Mouse (Mus musculus): ENCODE results near the gene Scd1. TPM values are rescaled to one million over a fixed set of nuclear protein-coding genes. Genes with fewer than 3 reads are reported as not detected.
"Not testable (repeated sequence)": the region's sequence is repeated elsewhere in the genome, so short reads cannot be mapped to it uniquely, and the experiment has no call there.

Gene Scd1
- polyA plus RNA-seq, 1 experiment from 2014 or later: 15.2 TPM

DNA sequence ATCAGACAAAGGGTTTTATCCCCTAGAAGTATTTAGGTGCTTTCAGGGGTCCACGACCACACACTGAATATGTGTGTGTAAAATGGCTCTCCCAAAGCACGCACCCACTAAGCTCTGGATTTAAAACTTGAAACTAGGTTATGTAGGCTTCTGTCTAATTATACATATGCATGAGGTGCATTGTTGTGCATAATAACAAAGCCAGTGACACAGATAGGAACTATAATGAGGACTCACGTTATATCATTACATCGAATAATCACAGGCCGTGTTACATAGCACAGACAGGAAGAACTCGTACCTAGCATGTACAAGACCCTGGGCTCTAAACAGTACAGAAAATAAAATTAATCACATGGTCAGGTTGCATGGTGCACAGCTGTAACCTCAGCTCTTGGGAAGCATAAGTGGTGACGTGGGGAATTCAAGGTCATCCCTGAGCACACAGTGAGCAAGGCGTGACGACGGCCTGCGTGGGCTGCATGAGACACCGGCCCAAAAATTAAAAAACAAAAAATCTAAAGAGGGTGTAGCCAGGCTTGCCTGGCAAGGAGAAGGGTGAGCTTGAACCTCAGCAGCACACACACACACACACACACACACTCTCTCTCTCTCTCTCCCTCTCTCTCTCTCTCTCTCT, 24.9 kb downstream of the Scd1 start:
- Histone ChIP-seq H3K4me1 (ENCODE audit: control insufficient read depth, insufficient read depth, low read length) (peaks cover 2% of the 10 kb centered on the region), H3K36me3 (ENCODE audit: control insufficient read depth, insufficient read depth, low read length) (no peaks in the 10 kb centered on the region), H3K27ac (ENCODE audit: low read depth, low read length) (no peak overlapping the region), H3K9me3 (ENCODE audit: control insufficient read depth, low read length) (no peaks in the 10 kb centered on the region), H3K4me3 (ENCODE audit: low read depth, low read length) (no peak overlapping the region), H3K9ac (ENCODE audit: low read length) (no peak overlapping the region), H3K27me3 (ENCODE audit: control insufficient read depth, insufficient read depth, low read length) (no peaks in the 10 kb centered on the region), H3K4me2 (ENCODE audit: low read depth) (no peak overlapping the region)
- DNase-seq (ENCODE audit: low spot score): no peak
- ATAC-seq (ENCODE audit: insufficient read depth, low FRiP score, low TSS enrichment): no peak
- WGBS: 78% methylated on average over 12 of the region's 12 CpGs

- H3K9me3 ChIP-seq (ENCODE audit: control insufficient read depth, low read length): no peaks in the 10 kb centered on the region
- DNase-seq (ENCODE audit: low spot score) (no peak), ATAC-seq (ENCODE audit: insufficient read depth, low FRiP score, low TSS enrichment) (no peak)
These were observed 27.6 kb downstream of the Scd1 start for GRCm38 (mm10) chr19:44380065-44380464.

GRCm38 (mm10) chr19:44379090-44379489, 28.6 kb downstream of the Scd1 start:
- H3K4me3 ChIP-seq (ENCODE audit: low read depth, low read length): no peak overlapping the region
- no peak for ATAC-seq (ENCODE audit: insufficient read depth, low FRiP score, low TSS enrichment)
- no peak for DNase-seq (ENCODE audit: low spot score)

More at GRCm38 (mm10) chr19:44380065-44380464, 27.6 kb downstream of the Scd1 start:
- no peak overlapping the region for H3K4me2 ChIP-seq (ENCODE audit: low read depth)
- whole genome bisulfite sequencing: 94% methylated on average over 4 of the region's 4 CpGs
- peaks cover 3% of the 10 kb centered on the region; the same call in 1 of the 2 replicates for H3K4me1 ChIP-seq (ENCODE audit: control insufficient read depth, insufficient read depth, low read length)
- no peak overlapping the region for H3K9ac ChIP-seq (ENCODE audit: low read length)
- H3K36me3 ChIP-seq (ENCODE audit: control insufficient read depth, insufficient read depth, low read length): no peaks in the 10 kb centered on the region
- no peak overlapping the region for H3K4me3 ChIP-seq (ENCODE audit: low read depth, low read length)
- no peak overlapping the region for H3K27ac ChIP-seq (ENCODE audit: low read depth, low read length)
- H3K27me3 ChIP-seq (ENCODE audit: control insufficient read depth, insufficient read depth, low read length): no peaks in the 10 kb centered on the region

GRCm38 (mm10) chr19:44377629-44378375, 29.9 kb downstream of the Scd1 start:
- Histone ChIP-seq H3K4me1 (ENCODE audit: control insufficient read depth, insufficient read depth, low read length) (peaks cover 3% of the 10 kb centered on the region; the same call in 1 of the 2 replicates), H3K27ac (ENCODE audit: low read depth, low read length) (no peak overlapping the region), H3K9ac (ENCODE audit: low read length) (no peak overlapping the region), H3K27me3 (ENCODE audit: control insufficient read depth, insufficient read depth, low read length) (no peaks in the 10 kb centered on the region), H3K4me2 (ENCODE audit: low read depth) (no peak overlapping the region), H3K4me3 (ENCODE audit: low read depth, low read length) (no peak overlapping the region), H3K36me3 (ENCODE audit: control insufficient read depth, insufficient read depth, low read length) (no peaks in the 10 kb centered on the region), H3K9me3 (ENCODE audit: control insufficient read depth, low read length) (no peaks in the 10 kb centered on the region)
- WGBS: 49% methylated on average over 5 of the region's 5 CpGs
- DNase-seq (ENCODE audit: low spot score) (no peak), ATAC-seq (ENCODE audit: insufficient read depth, low FRiP score, low TSS enrichment) (no peak)

More at GRCm38 (mm10) chr19:44379090-44379489, 28.6 kb downstream of the Scd1 start:
- no peak overlapping the region for H3K4me2 ChIP-seq (ENCODE audit: low read depth)
- no peak overlapping the region for H3K27ac ChIP-seq (ENCODE audit: low read depth, low read length)
- H3K4me1 ChIP-seq (ENCODE audit: control insufficient read depth, insufficient read depth, low read length): peaks cover 3% of the 10 kb centered on the region; the same call in 1 of the 2 replicates
- no peaks in the 10 kb centered on the region for H3K27me3 ChIP-seq (ENCODE audit: control insufficient read depth, insufficient read depth, low read length)
- no peak overlapping the region for H3K9ac ChIP-seq (ENCODE audit: low read length)
- no peaks in the 10 kb centered on the region for H3K9me3 ChIP-seq (ENCODE audit: control insufficient read depth, low read length)
- no peaks in the 10 kb centered on the region for H3K36me3 ChIP-seq (ENCODE audit: control insufficient read depth, insufficient read depth, low read length)

DNA sequence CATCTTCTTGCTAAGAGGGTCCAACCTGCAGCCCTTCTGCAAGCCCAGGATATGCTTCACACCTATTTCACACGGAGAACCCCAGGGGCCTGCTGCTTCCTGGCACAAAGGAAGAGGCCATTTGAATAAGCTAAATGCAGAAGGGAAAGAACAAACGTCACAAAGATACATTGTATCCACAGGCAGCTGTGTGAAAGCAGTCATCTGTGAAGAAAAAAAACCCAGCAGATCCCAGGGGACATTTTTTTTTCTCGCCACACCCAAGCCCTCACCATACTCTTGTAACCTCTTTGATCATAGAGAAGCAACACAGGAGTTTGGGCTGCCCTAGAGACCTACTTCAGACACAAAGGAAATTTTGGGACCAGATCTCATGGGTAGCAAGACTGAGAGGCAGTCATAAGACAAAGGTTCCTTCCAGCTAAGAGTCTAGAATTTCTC, 31.1 kb downstream of the Scd1 start:
- Histone ChIP-seq H3K27me3 (ENCODE audit: control insufficient read depth, insufficient read depth, low read length) (no peaks in the 10 kb centered on the region), H3K4me3 (ENCODE audit: low read depth, low read length) (no peak overlapping the region), H3K27ac (ENCODE audit: low read depth, low read length) (no peak overlapping the region), H3K9ac (ENCODE audit: low read length) (no peak overlapping the region), H3K36me3 (ENCODE audit: control insufficient read depth, insufficient read depth, low read length) (no peaks in the 10 kb centered on the region), H3K4me1 (ENCODE audit: control insufficient read depth, insufficient read depth, low read length) (peaks cover 3% of the 10 kb centered on the region; the same call in 1 of the 2 replicates), H3K4me2 (ENCODE audit: low read depth) (no peak overlapping the region), H3K9me3 (ENCODE audit: control insufficient read depth, low read length) (no peaks in the 10 kb centered on the region)
- DNase-seq (ENCODE audit: low spot score) (no peak), ATAC-seq (ENCODE audit: insufficient read depth, low FRiP score, low TSS enrichment) (no peak)
- WGBS: 27% methylated on average over 3 of the region's 3 CpGs

DNA sequence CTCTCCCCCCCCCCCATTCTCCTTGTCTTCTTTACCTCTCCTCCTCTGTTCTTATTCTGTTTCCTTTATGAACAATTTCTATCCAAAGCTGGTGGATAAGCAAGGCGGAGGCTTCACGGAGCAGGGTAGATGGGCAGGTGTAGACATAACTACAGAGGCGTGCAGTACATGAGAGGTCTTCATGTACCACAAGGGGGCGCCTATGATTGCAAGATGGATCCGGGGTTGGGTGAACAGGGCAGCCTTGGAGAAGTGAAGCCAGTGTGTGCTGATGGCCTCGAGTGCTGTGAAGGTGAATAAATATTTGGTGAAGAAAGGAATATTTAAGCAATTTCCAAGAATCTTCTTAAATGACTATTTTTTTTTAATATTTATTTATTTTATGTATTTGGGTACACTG, 34.7 kb downstream of the Scd1 start:
- peaks cover 3% of the 10 kb centered on the region; the same call in 1 of the 2 replicates for H3K4me1 ChIP-seq (ENCODE audit: control insufficient read depth, insufficient read depth, low read length)
- H3K9me3 ChIP-seq (ENCODE audit: control insufficient read depth, low read length): no peaks in the 10 kb centered on the region
- H3K4me3 ChIP-seq (ENCODE audit: low read depth, low read length): no peak overlapping the region
- peak; percentile 76 for DNase-seq (ENCODE audit: low spot score)
- H3K9ac ChIP-seq (ENCODE audit: low read length): no peak overlapping the region
- peak; percentile 73; the same call in 1 of the 2 replicates for ATAC-seq (ENCODE audit: insufficient read depth, low FRiP score, low TSS enrichment)
- H3K4me2 ChIP-seq (ENCODE audit: low read depth): no peak overlapping the region
- H3K36me3 ChIP-seq (ENCODE audit: control insufficient read depth, insufficient read depth, low read length): no peaks in the 10 kb centered on the region
- 22% methylated on average over 6 of the region's 6 CpGs for WGBS
- no peak overlapping the region for H3K27ac ChIP-seq (ENCODE audit: low read depth, low read length)
- H3K27me3 ChIP-seq (ENCODE audit: control insufficient read depth, insufficient read depth, low read length): no peaks in the 10 kb centered on the region

DNA sequence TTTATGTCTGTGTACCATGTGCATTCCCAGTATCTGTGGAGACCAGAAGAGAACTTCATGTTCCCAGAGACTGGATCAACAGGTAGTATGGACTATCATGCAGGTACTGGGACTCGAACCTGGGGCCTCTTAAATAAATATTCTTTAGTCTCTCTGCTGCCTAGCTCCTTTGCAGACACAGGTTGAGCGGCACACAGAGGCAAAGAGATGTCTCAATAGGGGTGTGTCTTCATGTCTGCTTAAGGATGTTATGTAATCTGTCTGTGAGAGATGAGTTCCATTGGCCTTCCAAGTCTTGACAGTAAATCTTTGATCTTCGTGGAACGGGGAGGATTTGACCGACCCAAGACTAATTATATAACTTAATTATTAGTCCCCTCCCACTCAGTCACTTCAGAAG, 37.4 kb downstream of the Scd1 start:
- no peak overlapping the region for H3K4me2 ChIP-seq (ENCODE audit: low read depth)
- WGBS: 77% methylated on average over 5 of the region's 5 CpGs
- no peak for ATAC-seq (ENCODE audit: insufficient read depth, low FRiP score, low TSS enrichment)

DNA sequence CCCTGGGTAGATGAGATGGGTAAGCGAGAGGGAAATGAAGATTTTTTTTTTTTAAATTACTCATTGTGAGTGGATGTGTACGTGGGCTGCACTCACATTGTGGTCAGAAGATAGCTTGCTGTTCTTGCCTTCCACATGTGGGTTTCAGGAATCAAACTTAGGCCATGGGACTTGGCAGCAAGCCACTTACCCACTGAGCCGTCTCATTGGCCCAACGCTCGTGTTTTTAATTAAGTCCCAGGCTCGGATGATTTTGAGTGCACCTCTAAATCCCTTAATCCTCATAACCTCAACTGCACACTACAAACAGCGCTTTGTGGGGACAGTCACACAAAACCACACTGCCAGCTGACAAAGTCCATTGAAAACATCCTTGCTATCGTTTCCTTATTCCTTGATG, 38.3 kb downstream of the Scd1 start:
- no peak for ATAC-seq (ENCODE audit: insufficient read depth, low FRiP score, low TSS enrichment)
- H3K27me3 ChIP-seq (ENCODE audit: control insufficient read depth, insufficient read depth, low read length): no peaks in the 10 kb centered on the region
- no peak overlapping the region for H3K27ac ChIP-seq (ENCODE audit: low read depth, low read length)
- no peaks in the 10 kb centered on the region for H3K9me3 ChIP-seq (ENCODE audit: control insufficient read depth, low read length)
- DNase-seq (ENCODE audit: low spot score): no peak
- H3K9ac ChIP-seq (ENCODE audit: low read length): no peak overlapping the region
- no peak overlapping the region for H3K4me2 ChIP-seq (ENCODE audit: low read depth)
- no peak overlapping the region for H3K4me3 ChIP-seq (ENCODE audit: low read depth, low read length)
- no peaks in the 10 kb centered on the region for H3K4me1 ChIP-seq (ENCODE audit: control insufficient read depth, insufficient read depth, low read length)
- H3K36me3 ChIP-seq (ENCODE audit: control insufficient read depth, insufficient read depth, low read length): no peaks in the 10 kb centered on the region
- 85% methylated on average over 8 of the region's 8 CpGs for WGBS

More for the DNA sequence above, 37.4 kb downstream of the Scd1 start:
- Histone ChIP-seq H3K36me3 (ENCODE audit: control insufficient read depth, insufficient read depth, low read length) (no peaks in the 10 kb centered on the region), H3K27me3 (ENCODE audit: control insufficient read depth, insufficient read depth, low read length) (no peaks in the 10 kb centered on the region), H3K4me1 (ENCODE audit: control insufficient read depth, insufficient read depth, low read length) (no peaks in the 10 kb centered on the region), H3K9me3 (ENCODE audit: control insufficient read depth, low read length) (no peaks in the 10 kb centered on the region), H3K9ac (ENCODE audit: low read length) (no peak overlapping the region), H3K27ac (ENCODE audit: low read depth, low read length) (no peak overlapping the region), H3K4me3 (ENCODE audit: low read depth, low read length) (no peak overlapping the region)
- no peak for DNase-seq (ENCODE audit: low spot score)

DNA sequence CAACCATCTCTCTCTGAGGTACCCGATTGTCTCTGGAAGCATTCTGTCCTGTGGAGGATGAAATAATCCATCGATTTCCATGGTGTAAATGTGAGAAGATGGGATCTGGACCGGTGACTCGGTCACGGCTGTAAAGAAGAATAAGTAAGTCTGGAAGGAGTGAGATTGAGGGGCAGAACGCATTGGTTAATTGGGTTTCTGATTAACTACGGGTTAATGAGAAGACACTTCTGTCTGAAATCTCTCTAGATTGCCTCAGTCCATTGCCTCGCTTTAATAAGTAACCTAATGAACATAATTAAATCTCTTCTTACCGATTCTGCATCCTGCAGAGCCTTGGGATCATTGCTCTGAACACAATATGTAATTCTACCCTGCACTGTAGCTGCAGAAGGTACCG, 40.6 kb downstream of the Scd1 start:
- not testable (repeated sequence) for H3K9ac ChIP-seq (ENCODE audit: low read length); H3K27me3 ChIP-seq (ENCODE audit: control insufficient read depth, insufficient read depth, low read length); H3K9me3 ChIP-seq (ENCODE audit: control insufficient read depth, low read length); H3K4me1 ChIP-seq (ENCODE audit: control insufficient read depth, insufficient read depth, low read length); H3K36me3 ChIP-seq (ENCODE audit: control insufficient read depth, insufficient read depth, low read length); H3K27ac ChIP-seq (ENCODE audit: low read depth, low read length); ATAC-seq (ENCODE audit: insufficient read depth, low FRiP score, low TSS enrichment); H3K4me2 ChIP-seq (ENCODE audit: low read depth); DNase-seq (ENCODE audit: low spot score); H3K4me3 ChIP-seq (ENCODE audit: low read depth, low read length)
- 68% methylated on average over 10 of the region's 10 CpGs for WGBS

Data from neural tube, embryonic 11.5 days (tissue).